Mouse (Mus musculus): ENCODE results near the gene Ninl. TPM values are rescaled to one million over a fixed set of nuclear protein-coding genes. Genes with fewer than 3 reads are reported as not detected.

Gene Ninl
- total RNA-seq, 1 experiment: 22.4 TPM

DNA sequence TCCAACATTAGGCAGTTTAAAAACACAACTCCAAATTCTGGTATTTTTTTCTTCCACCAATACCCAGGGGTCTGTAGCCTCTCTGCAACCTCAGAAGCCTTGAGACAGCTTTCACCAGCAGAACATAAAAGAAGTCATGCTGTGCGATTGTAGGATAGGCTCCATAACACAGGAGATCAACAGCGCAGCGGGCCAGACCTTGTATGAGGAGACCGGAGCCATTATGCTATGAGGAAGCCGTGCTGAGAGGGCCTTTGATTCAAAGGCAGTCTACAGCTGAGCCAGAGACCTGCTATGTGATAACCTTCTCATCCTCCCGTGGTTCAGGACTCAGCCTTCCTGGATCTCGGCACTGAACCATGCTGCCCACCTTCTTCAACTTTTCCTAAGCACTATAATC lies 67.3 kb downstream of the Ninl start:
- H3K4me1 ChIP-seq (ENCODE audit: control insufficient read depth in 2 of 2, insufficient read depth in 2 of 2, low read length in 2 of 2, poor library complexity in 1 of 2): peaks cover 3 to 13% of the 10 kb centered on the region in 2 experiments; a peak in 3 of 4 replicates

DNA sequence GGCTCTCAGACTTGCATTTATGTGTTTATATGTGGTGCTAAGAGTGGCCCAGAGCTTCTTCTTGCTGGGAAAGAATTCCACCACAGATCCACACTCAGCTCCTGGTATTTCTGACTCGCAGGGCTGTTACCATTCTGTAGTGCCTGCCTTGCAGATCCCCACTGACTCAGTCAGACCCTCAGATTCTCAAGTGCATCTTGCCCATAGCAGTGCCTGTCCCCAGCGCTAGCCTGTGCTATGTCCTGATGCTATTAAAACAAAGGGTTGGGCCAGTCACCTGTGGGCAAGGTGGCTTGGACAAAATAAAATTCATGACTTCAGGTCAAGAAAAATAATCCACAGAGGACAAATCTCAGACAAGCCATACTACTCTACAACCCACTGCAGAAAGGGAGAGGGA lies 70.0 kb downstream of the Ninl start:
- TF ChIP-seq ZC3H11A (IDR thresholded peaks at IDR 0.05; ENCODE audit: borderline replicate concordance, low read depth, low read length): no peak
- no peak for TF ChIP-seq ZNF384 (IDR thresholded peaks at IDR 0.05; ENCODE audit: low read depth, low read length)
- no peak for TF ChIP-seq CHD2 (IDR thresholded peaks at IDR 0.05; ENCODE audit: low read depth, low read length)
- TF ChIP-seq MAFK (IDR thresholded peaks at IDR 0.05; ENCODE audit: insufficient read depth, low read depth, low read length): no peak
- no peak for TF ChIP-seq HCFC1 (IDR thresholded peaks at IDR 0.05; ENCODE audit: borderline replicate concordance, insufficient read depth, low read length)
- in situ Hi-C loops (cut with MboI; ENCODE audit: low sequenced_read_pairs in 2 of 2, unreplicated experiment in 2 of 2): no loop called here
- H3K9ac ChIP-seq (ENCODE audit: insufficient read depth, low read depth, low read length, poor library complexity, severe bottlenecking): no peak overlapping the region

More for the DNA sequence above, 67.3 kb downstream of the Ninl start:
- Histone ChIP-seq H3K9ac (ENCODE audit: insufficient read depth, low read depth, low read length, poor library complexity, severe bottlenecking) (no peak overlapping the region), H3K4me3 (ENCODE audit: insufficient read depth in 1 of 2, low read depth in 1 of 2, low read length in 2 of 2, poor library complexity in 1 of 2, severe bottlenecking in 1 of 2) (no peak overlapping the region), H3K27ac (ENCODE audit: insufficient read depth, low read depth, low read length, poor library complexity, severe bottlenecking) (no peak overlapping the region), H3K36me3 (ENCODE audit: control insufficient read depth, insufficient read depth, low read length, poor library complexity, severe bottlenecking) (peaks cover 13% of the 10 kb centered on the region; the same call in 1 of the 2 replicates), H3K9me3 (ENCODE audit: control insufficient read depth, insufficient read depth, low read depth, low read length) (no peaks in the 10 kb centered on the region)
- in situ Hi-C loops (cut with MboI; ENCODE audit: low sequenced_read_pairs in 2 of 2, unreplicated experiment in 2 of 2): no loop called here
- no peak for DNase-seq (ENCODE audit: low read depth, low spot score)
- TF ChIP-seq HCFC1 (IDR thresholded peaks at IDR 0.05; ENCODE audit: borderline replicate concordance, insufficient read depth, low read length): no peak
- TF ChIP-seq CHD2 (IDR thresholded peaks at IDR 0.05; ENCODE audit: low read depth, low read length): no peak
- TF ChIP-seq ZC3H11A (IDR thresholded peaks at IDR 0.05; ENCODE audit: borderline replicate concordance, low read depth, low read length): no peak
- TF ChIP-seq MAFK (IDR thresholded peaks at IDR 0.05; ENCODE audit: insufficient read depth, low read depth, low read length): no peak
- TF ChIP-seq ZNF384 (IDR thresholded peaks at IDR 0.05; ENCODE audit: low read depth, low read length): no peak

DNA sequence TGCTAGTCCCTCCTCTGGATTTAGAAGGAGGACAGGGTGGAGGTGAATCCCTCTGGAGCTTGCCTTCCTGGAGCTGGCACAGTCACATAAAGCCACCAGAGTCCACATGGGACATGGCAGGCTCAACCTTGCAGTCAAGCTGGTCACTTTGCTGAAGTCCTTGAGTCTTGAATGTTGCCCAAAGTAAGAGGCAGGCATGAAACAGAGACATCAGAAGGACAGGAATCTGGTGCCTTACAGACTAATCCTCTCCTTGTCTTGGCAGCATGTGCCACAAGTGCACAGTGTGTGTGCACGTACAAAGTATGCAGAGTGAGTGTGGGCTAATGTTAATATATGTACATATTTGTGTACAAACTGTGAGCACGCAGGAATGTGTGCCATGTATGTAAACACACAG lies 71.7 kb downstream of the Ninl start:
- H3K9me3 ChIP-seq (ENCODE audit: control insufficient read depth, insufficient read depth, low read depth, low read length): no peaks in the 10 kb centered on the region
- DNase-seq (ENCODE audit: low read depth, low spot score): no peak
- in situ Hi-C loops (cut with MboI; ENCODE audit: low sequenced_read_pairs in 2 of 2, unreplicated experiment in 2 of 2): no loop called here
- peaks cover 1 to 6% of the 10 kb centered on the region in 2 experiments; a peak in 3 of 4 replicates for H3K4me1 ChIP-seq (ENCODE audit: control insufficient read depth in 2 of 2, insufficient read depth in 2 of 2, low read length in 2 of 2, poor library complexity in 1 of 2)
- H3K27ac ChIP-seq (ENCODE audit: insufficient read depth, low read depth, low read length, poor library complexity, severe bottlenecking): no peak overlapping the region
- H3K9ac ChIP-seq (ENCODE audit: insufficient read depth, low read depth, low read length, poor library complexity, severe bottlenecking): no peak overlapping the region
- H3K36me3 ChIP-seq (ENCODE audit: control insufficient read depth, insufficient read depth, low read length, poor library complexity, severe bottlenecking): peaks cover 9% of the 10 kb centered on the region; the same call in 1 of the 2 replicates
- no peak overlapping the region for H3K4me3 ChIP-seq (ENCODE audit: insufficient read depth in 1 of 2, low read depth in 1 of 2, low read length in 2 of 2, poor library complexity in 1 of 2, severe bottlenecking in 1 of 2)
- TF ChIP-seq HCFC1 (IDR thresholded peaks at IDR 0.05; ENCODE audit: borderline replicate concordance, insufficient read depth, low read length) (no peak), ZNF384 (IDR thresholded peaks at IDR 0.05; ENCODE audit: low read depth, low read length) (no peak), MAFK (IDR thresholded peaks at IDR 0.05; ENCODE audit: insufficient read depth, low read depth, low read length) (no peak), ZC3H11A (IDR thresholded peaks at IDR 0.05; ENCODE audit: borderline replicate concordance, low read depth, low read length) (no peak), CHD2 (IDR thresholded peaks at IDR 0.05; ENCODE audit: low read depth, low read length) (no peak)

More for the DNA sequence above, 70.0 kb downstream of the Ninl start:
- Histone ChIP-seq H3K4me3 (ENCODE audit: insufficient read depth in 1 of 2, low read depth in 1 of 2, low read length in 2 of 2, poor library complexity in 1 of 2, severe bottlenecking in 1 of 2) (no peak overlapping the region), H3K9me3 (ENCODE audit: control insufficient read depth, insufficient read depth, low read depth, low read length) (no peaks in the 10 kb centered on the region), H3K36me3 (ENCODE audit: control insufficient read depth, insufficient read depth, low read length, poor library complexity, severe bottlenecking) (peaks cover 10% of the 10 kb centered on the region; the same call in 1 of the 2 replicates), H3K4me1 (ENCODE audit: control insufficient read depth in 2 of 2, insufficient read depth in 2 of 2, low read length in 2 of 2, poor library complexity in 1 of 2) (peaks cover 3 to 11% of the 10 kb centered on the region in 2 experiments; a peak in 3 of 4 replicates), H3K27ac (ENCODE audit: insufficient read depth, low read depth, low read length, poor library complexity, severe bottlenecking) (no peak overlapping the region)
- DNase-seq (ENCODE audit: low read depth, low spot score): no peak

DNA sequence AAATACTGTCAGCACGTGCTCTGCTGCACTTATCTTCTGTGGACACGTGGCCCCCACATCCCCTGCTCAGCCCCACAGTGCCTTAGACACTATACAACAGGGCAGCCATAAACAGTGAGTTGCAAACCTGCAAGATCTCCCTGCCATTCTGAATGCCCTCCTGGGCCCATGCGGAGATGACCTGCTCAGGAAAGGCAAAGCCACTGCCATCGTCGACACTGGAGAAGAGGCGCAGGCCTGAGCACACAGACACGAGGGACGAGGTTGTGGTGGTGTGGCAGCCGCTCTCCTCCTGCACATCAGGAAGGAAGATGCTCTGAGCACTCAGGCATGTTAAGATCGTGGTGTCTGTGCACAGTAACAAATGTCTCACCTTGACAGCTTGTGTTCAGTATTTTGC lies 73.2 kb downstream of the Ninl start:
- no peak for TF ChIP-seq CHD2 (IDR thresholded peaks at IDR 0.05; ENCODE audit: low read depth, low read length)
- no peak for TF ChIP-seq MAFK (IDR thresholded peaks at IDR 0.05; ENCODE audit: insufficient read depth, low read depth, low read length)
- TF ChIP-seq HCFC1 (IDR thresholded peaks at IDR 0.05; ENCODE audit: borderline replicate concordance, insufficient read depth, low read length): no peak
- no peak for TF ChIP-seq ZC3H11A (IDR thresholded peaks at IDR 0.05; ENCODE audit: borderline replicate concordance, low read depth, low read length)
- no peak for TF ChIP-seq ZNF384 (IDR thresholded peaks at IDR 0.05; ENCODE audit: low read depth, low read length)
- H3K4me3 ChIP-seq (ENCODE audit: insufficient read depth in 1 of 2, low read depth in 1 of 2, low read length in 2 of 2, poor library complexity in 1 of 2, severe bottlenecking in 1 of 2): no peak overlapping the region
- no peaks in the 10 kb centered on the region for H3K9me3 ChIP-seq (ENCODE audit: control insufficient read depth, insufficient read depth, low read depth, low read length)
- H3K36me3 ChIP-seq (ENCODE audit: control insufficient read depth, insufficient read depth, low read length, poor library complexity, severe bottlenecking): peaks cover 11% of the 10 kb centered on the region; the same call in 1 of the 2 replicates
- in situ Hi-C loops (cut with MboI; ENCODE audit: low sequenced_read_pairs in 2 of 2, unreplicated experiment in 2 of 2): no loop called here
- H3K9ac ChIP-seq (ENCODE audit: insufficient read depth, low read depth, low read length, poor library complexity, severe bottlenecking): no peak overlapping the region
- DNase-seq (ENCODE audit: low read depth, low spot score): no peak
- no peak overlapping the region for H3K27ac ChIP-seq (ENCODE audit: insufficient read depth, low read depth, low read length, poor library complexity, severe bottlenecking)
- no peaks in the 10 kb centered on the region for H3K4me1 ChIP-seq (ENCODE audit: control insufficient read depth in 2 of 2, insufficient read depth in 2 of 2, low read length in 2 of 2, poor library complexity in 1 of 2)

Data from ES-E14 (cell line).